Mouse (Mus musculus): ENCODE data around the gene Pde4dip. TPM values are rescaled to one million over a fixed set of nuclear protein-coding genes. Genes with fewer than 3 reads are reported as not detected.

Pde4dip gene
- polyA plus RNA-seq, 1 experiment = 56.2 TPM

DNA sequence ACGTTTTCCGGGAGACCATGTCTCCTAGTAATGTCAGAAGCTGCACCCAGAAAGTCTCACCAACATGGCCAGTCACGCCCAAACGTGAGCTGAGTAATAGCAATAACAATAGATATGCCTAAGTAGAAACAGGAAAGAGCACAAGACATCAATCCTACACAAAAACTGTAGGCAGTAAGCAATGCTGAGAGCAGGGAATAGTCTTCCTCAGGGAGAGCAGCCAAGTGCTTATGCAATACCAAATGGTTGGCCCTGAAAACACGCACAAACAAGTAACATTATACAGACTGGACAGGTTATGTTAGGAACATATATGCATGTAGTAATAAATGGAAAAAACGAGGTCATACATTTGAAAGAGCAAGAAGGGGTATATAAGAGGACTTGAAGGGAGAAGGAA is 239.0 kb downstream of the Pde4dip start:
- Histone ChIP-seq H3K36me3 (ENCODE audit: control insufficient read depth, insufficient read depth, low read length) (no peaks in the 10 kb centered on the region), H3K4me1 (replicated peaks; ENCODE audit: control insufficient read depth, insufficient read depth, low read length) (no peaks in the 10 kb centered on the region), H3K27me3 (ENCODE audit: control insufficient read depth, insufficient read depth, low read length) (no peaks in the 10 kb centered on the region), H3K4me3 (ENCODE audit: control insufficient read depth, insufficient read depth, low read length) (no peak overlapping the region), H3K27ac (ENCODE audit: control insufficient read depth, insufficient read depth, low read length) (no peak overlapping the region)
- DNase-seq = no peak
- WGBS = 91% methylated on average over 6 of the region's 6 CpGs
- TF ChIP-seq POLR2A (IDR thresholded peaks at IDR 0.05; ENCODE audit: control insufficient read depth, extremely low read depth, insufficient read depth, low read length, poor library complexity) (no peak), CTCF (IDR thresholded peaks at IDR 0.05; ENCODE audit: borderline replicate concordance, control insufficient read depth, extremely low read depth, insufficient read depth, low read length, poor library complexity) (no peak)

DNA sequence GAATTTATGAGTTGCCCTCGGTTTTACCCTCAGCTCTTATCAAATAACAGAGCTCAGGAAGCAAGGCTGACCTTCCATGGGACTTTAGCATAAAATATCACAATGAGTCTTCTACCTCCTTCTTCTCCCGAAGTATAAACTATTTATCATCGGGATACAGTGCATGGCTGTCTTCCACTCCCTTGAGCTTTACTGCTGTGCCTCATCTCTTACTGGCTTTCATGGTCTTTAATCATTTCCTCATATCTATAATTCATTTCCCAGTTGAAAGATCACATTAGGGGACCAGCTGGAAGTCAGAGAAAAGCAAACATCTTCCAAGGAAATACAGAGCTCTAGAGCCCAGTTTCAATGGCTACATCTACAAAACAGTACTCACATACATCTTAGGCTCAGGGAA is 239.5 kb downstream of the Pde4dip start:
- no peak for DNase-seq
- Histone ChIP-seq H3K27me3 (ENCODE audit: control insufficient read depth, insufficient read depth, low read length) (no peaks in the 10 kb centered on the region), H3K4me3 (ENCODE audit: control insufficient read depth, insufficient read depth, low read length) (no peak overlapping the region), H3K4me1 (replicated peaks; ENCODE audit: control insufficient read depth, insufficient read depth, low read length) (no peaks in the 10 kb centered on the region), H3K27ac (ENCODE audit: control insufficient read depth, insufficient read depth, low read length) (no peak overlapping the region), H3K36me3 (ENCODE audit: control insufficient read depth, insufficient read depth, low read length) (no peaks in the 10 kb centered on the region)
- WGBS = 84% methylated on average over 3 of the region's 3 CpGs
- TF ChIP-seq CTCF (IDR thresholded peaks at IDR 0.05; ENCODE audit: borderline replicate concordance, control insufficient read depth, extremely low read depth, insufficient read depth, low read length, poor library complexity) (no peak), POLR2A (IDR thresholded peaks at IDR 0.05; ENCODE audit: control insufficient read depth, extremely low read depth, insufficient read depth, low read length, poor library complexity) (no peak)

DNA sequence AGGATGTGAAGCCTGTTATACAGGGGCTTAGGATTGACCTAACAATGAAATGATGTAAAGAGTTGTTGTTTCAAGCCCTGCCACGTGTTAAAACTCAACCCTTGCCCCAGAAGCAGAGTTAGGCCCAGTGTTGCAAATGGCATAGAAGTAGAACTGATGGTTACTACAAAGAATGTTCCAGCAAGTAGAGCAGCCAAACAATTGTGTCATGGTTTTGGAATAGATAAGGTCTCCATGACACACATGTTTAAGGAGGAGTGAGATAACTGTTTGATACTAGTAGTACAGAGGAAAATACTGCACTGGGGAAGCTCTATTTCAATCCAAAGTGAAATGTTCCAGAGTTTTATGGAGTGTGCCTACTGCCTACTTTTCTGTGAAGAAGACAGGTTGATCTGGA is 240.0 kb downstream of the Pde4dip start:
- no peak for TF ChIP-seq CTCF (IDR thresholded peaks at IDR 0.05; ENCODE audit: borderline replicate concordance, control insufficient read depth, extremely low read depth, insufficient read depth, low read length, poor library complexity)
- no peak for TF ChIP-seq POLR2A (IDR thresholded peaks at IDR 0.05; ENCODE audit: control insufficient read depth, extremely low read depth, insufficient read depth, low read length, poor library complexity)
- DNase-seq = no peak
- no peaks in the 10 kb centered on the region for H3K4me1 ChIP-seq (replicated peaks; ENCODE audit: control insufficient read depth, insufficient read depth, low read length)
- WGBS = 63% methylated on average over 1 of the region's 1 CpGs
- no peak overlapping the region for H3K27ac ChIP-seq (ENCODE audit: control insufficient read depth, insufficient read depth, low read length)
- no peaks in the 10 kb centered on the region for H3K27me3 ChIP-seq (ENCODE audit: control insufficient read depth, insufficient read depth, low read length)
- no peaks in the 10 kb centered on the region for H3K36me3 ChIP-seq (ENCODE audit: control insufficient read depth, insufficient read depth, low read length)
- no peak overlapping the region for H3K4me3 ChIP-seq (ENCODE audit: control insufficient read depth, insufficient read depth, low read length)

DNA sequence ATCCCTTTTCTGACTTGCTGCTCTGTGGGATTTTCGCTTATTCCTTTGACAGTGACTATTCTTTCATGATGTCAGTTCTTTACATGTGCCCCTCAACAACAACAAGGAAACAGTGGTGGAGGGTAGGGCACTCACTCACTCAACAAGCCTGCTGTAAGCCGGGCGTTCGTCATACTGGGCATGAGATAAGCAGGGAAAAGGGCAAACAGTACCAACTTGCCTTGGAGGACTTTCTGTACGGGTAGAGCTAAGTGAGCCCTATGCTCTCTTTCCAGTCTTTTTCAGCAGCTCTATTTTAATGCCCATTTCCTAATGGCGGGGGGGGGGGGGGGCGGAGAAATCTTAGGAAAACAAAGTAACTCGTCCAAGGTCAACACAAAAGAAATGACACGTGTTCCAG is 246.5 kb downstream of the Pde4dip start:
- TF ChIP-seq POLR2A (IDR thresholded peaks at IDR 0.05; ENCODE audit: control insufficient read depth, extremely low read depth, insufficient read depth, low read length, poor library complexity) (no peak), CTCF (IDR thresholded peaks at IDR 0.05; ENCODE audit: borderline replicate concordance, control insufficient read depth, extremely low read depth, insufficient read depth, low read length, poor library complexity) (no peak)
- no peak overlapping the region for H3K27ac ChIP-seq (ENCODE audit: control insufficient read depth, insufficient read depth, low read length)
- 96% methylated on average over 9 of the region's 9 CpGs for WGBS
- no peaks in the 10 kb centered on the region for H3K36me3 ChIP-seq (ENCODE audit: control insufficient read depth, insufficient read depth, low read length)
- H3K27me3 ChIP-seq (ENCODE audit: control insufficient read depth, insufficient read depth, low read length) = no peaks in the 10 kb centered on the region
- DNase-seq = no peak
- H3K4me1 ChIP-seq (replicated peaks; ENCODE audit: control insufficient read depth, insufficient read depth, low read length) = no peaks in the 10 kb centered on the region
- H3K4me3 ChIP-seq (ENCODE audit: control insufficient read depth, insufficient read depth, low read length) = no peak overlapping the region

DNA sequence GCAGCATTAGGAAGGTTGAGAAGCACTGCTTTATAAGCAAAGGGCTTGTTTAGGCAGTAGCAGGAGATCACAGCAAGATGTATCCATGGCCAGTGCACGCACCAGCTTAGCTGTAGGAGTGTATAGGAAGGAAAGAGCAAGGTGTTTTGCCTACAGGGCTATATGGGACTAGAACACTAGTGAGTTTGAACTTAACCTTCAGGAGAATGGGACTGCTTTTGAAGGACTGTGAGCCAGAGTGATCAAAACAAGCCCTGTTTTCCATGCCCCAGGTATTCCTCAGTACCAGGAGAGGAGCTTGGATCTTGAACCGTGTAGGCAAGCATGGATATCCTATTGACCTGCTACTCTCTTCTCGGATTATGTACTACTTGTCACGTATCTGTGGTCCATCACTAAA is 247.1 kb downstream of the Pde4dip start:
- Histone ChIP-seq H3K27ac (ENCODE audit: control insufficient read depth, insufficient read depth, low read length) (no peak overlapping the region), H3K36me3 (ENCODE audit: control insufficient read depth, insufficient read depth, low read length) (no peaks in the 10 kb centered on the region), H3K4me3 (ENCODE audit: control insufficient read depth, insufficient read depth, low read length) (no peak overlapping the region), H3K27me3 (ENCODE audit: control insufficient read depth, insufficient read depth, low read length) (no peaks in the 10 kb centered on the region), H3K4me1 (replicated peaks; ENCODE audit: control insufficient read depth, insufficient read depth, low read length) (no peaks in the 10 kb centered on the region)
- no peak for TF ChIP-seq POLR2A (IDR thresholded peaks at IDR 0.05; ENCODE audit: control insufficient read depth, extremely low read depth, insufficient read depth, low read length, poor library complexity)
- TF ChIP-seq CTCF (IDR thresholded peaks at IDR 0.05; ENCODE audit: borderline replicate concordance, control insufficient read depth, extremely low read depth, insufficient read depth, low read length, poor library complexity) = no peak
- no peak for DNase-seq
- WGBS = 97% methylated on average over 4 of the region's 4 CpGs

Other genes starting within 250 kb of the Pde4dip start
- 6.2 and 8.0 TPM in 2 replicates for gene Prkab2, start 230.5 kb downstream of the Pde4dip start, polyA plus RNA-seq (2012; rRNA removed)
- not detected in 2 replicates for gene Gm17651, start 214.0 kb downstream of the Pde4dip start, polyA plus RNA-seq (2012; rRNA removed)
- gene Sec22b, start 12.5 kb upstream of the Pde4dip start, polyA plus RNA-seq (2012; rRNA removed) = 35.2 and 36.6 TPM in 2 replicates
- 24.9 and 31.5 TPM in 2 replicates for gene Notch2, start 124.8 kb upstream of the Pde4dip start, polyA plus RNA-seq (2012; rRNA removed)